Mouse (Mus musculus): ENCODE measurements around the gene Wdr48.

Gene Wdr48

GRCm38 (mm10) chr9:119970221-119970620 lies 75.5 kb downstream of the Wdr48 start:
- no peak for DNase-seq (ENCODE audit: low read depth, low spot score)

- no peak for DNase-seq (ENCODE audit: low read depth, low spot score)
Observed at GRCm38 (mm10) chr9:119970763-119971656, 76.3 kb downstream of the Wdr48 start.

GRCm38 (mm10) chr9:119972166-119972565 lies 77.5 kb downstream of the Wdr48 start:
- no peak for DNase-seq (ENCODE audit: low read depth, low spot score)

- DNase-seq (ENCODE audit: low read depth, low spot score) = no peak
Observed at GRCm38 (mm10) chr9:119972582-119972981, 77.9 kb downstream of the Wdr48 start.

GRCm38 (mm10) chr9:119973281-119973680 lies 78.6 kb downstream of the Wdr48 start:
- no peak for DNase-seq (ENCODE audit: low read depth, low spot score)

- DNase-seq (ENCODE audit: low read depth, low spot score) = no peak
Observed at GRCm38 (mm10) chr9:119973869-119974520, 79.3 kb downstream of the Wdr48 start.

GRCm38 (mm10) chr9:119974609-119975008 lies 79.9 kb downstream of the Wdr48 start:
- no peak for DNase-seq (ENCODE audit: low read depth, low spot score)

GRCm38 (mm10) chr9:119975286-119975685 lies 80.6 kb downstream of the Wdr48 start:
- no peak for DNase-seq (ENCODE audit: low read depth, low spot score)

Measured in embryo, embryonic 11.5 days (tissue).